Mouse (Mus musculus) heart, embryonic 14.5 days (tissue): ENCODE measurements around the gene Exo1. TPM values are rescaled to one million over a fixed set of nuclear protein-coding genes. Genes with fewer than 3 reads are reported as not detected.

Experiments
- ATAC-seq: fragments of 200-750 bp; cut with Nextera tagmentation; 2 replicates; pipeline ENCODE4 v1.8.0; 2017; ENCODE audit warnings: low read depth, moderate TSS enrichment; ENCODE audit not compliant: insufficient number of reproducible peaks, insufficient read depth, low FRiP score
- H3K27ac ChIP-seq, 2 experiments: fragments of 200-500 bp in 1 of 2; fragments of 300-500 bp in 1 of 2; sonication (generic) in 1 of 2; replicated peaks in 1 of 2; 2 replicates each; pipeline ENCODE4 v1.5.1; 2012 to 2014; ENCODE audit warnings: low read depth in 2 of 2, low read length in 2 of 2, control low read depth in 1 of 2, mild to moderate bottlenecking in 1 of 2, mixed read lengths in 1 of 2; ENCODE audit not compliant: control insufficient read depth in 1 of 2, insufficient read depth in 1 of 2
- H3K27me3 ChIP-seq: fragments of 300-500 bp; sonication (generic); 2 replicates; pipeline ENCODE4 v1.6.1; 2014; ENCODE audit warnings: mild to moderate bottlenecking, low read length, control low read depth; ENCODE audit not compliant: control insufficient read depth, insufficient read depth
- H3K36me3 ChIP-seq: fragments of 300-500 bp; sonication (generic); 2 replicates; pipeline ENCODE4 v1.6.1; 2014; ENCODE audit warnings: mild to moderate bottlenecking, control low read depth, low read length, mixed read lengths; ENCODE audit not compliant: control insufficient read depth, insufficient read depth
- H3K4me1 ChIP-seq, 2 experiments: fragments of 200-500 bp in 1 of 2; fragments of 300-500 bp in 1 of 2; sonication (generic) in 1 of 2; 2 replicates each; pipeline ENCODE4 v1.6.1; 2012 to 2014; ENCODE audit warnings: low read length in 2 of 2, control low read depth in 1 of 2, mixed read lengths in 1 of 2; ENCODE audit not compliant: control insufficient read depth in 2 of 2, insufficient read depth in 2 of 2
- H3K4me2 ChIP-seq: fragments of 300-500 bp; sonication (generic); 2 replicates; pipeline ENCODE4 v1.6.1; 2014; ENCODE audit warnings: mild to moderate bottlenecking, low read length
- H3K4me3 ChIP-seq, 2 experiments: fragments of 200-500 bp in 1 of 2; fragments of 300-500 bp in 1 of 2; sonication (generic) in 1 of 2; 2 replicates each; pipeline ENCODE4 v1.5.1; 2012 to 2014; ENCODE audit warnings: low read length in 2 of 2, mild to moderate bottlenecking in 2 of 2, control low read depth in 1 of 2, low read depth in 1 of 2, moderate library complexity in 1 of 2; ENCODE audit not compliant: control insufficient read depth in 1 of 2, insufficient read depth in 1 of 2
- H3K9ac ChIP-seq: fragments of 300-500 bp; sonication (generic); 2 replicates; pipeline ENCODE4 v1.6.1; 2014; ENCODE audit warnings: mild to moderate bottlenecking, low read length
- H3K9me3 ChIP-seq: fragments of 300-500 bp; sonication (generic); 2 replicates; pipeline ENCODE4 v1.6.1; 2016; ENCODE audit warnings: low read length, control low read depth; ENCODE audit not compliant: control insufficient read depth
- WGBS: fragments of 180-500 bp; shearing (Covaris S2); extraction: QIAGEN DNeasy Blood & Tissue Kit; methylation state at CpG from one replicate; pipeline ENCODE4 v1.1.7; 2014; 5-methylcytosine and 5-hydroxymethylcytosine counted together
- polyA plus RNA-seq: library from polyadenylated mRNA; unstranded; fragments of >200 nt; fragmentation: Nextera tagmentation; extraction: Ambion mirVana; gene quantifications from 2 replicates; pipeline ENCODE4 v1.2.1, GENCODE M21; 2014

Gene Exo1
- polyA plus RNA-seq, 1 experiment from 2014 or later, result 25.7 TPM

- Histone ChIP-seq H3K4me2 (no peak overlapping the region), H3K9ac (no peak overlapping the region), H3K4me1 (no peaks in the 10 kb centered on the region), H3K4me3 (no peak overlapping the region), H3K27ac (no peak overlapping the region), H3K36me3 (peaks cover 73% of the 10 kb centered on the region), H3K9me3 (no peaks in the 10 kb centered on the region), H3K27me3 (no peaks in the 10 kb centered on the region)
- ATAC-seq, result no peak
- 86% methylated on average over 6 of the region's 6 CpGs for WGBS
Measured at GRCm38 (mm10) chr1:175893263-175893662, 12.9 kb downstream of the Exo1 start.

- Histone ChIP-seq H3K36me3 (peaks cover 71% of the 10 kb centered on the region), H3K9me3 (no peaks in the 10 kb centered on the region), H3K9ac (no peak overlapping the region), H3K4me3 (no peak overlapping the region), H3K27me3 (no peaks in the 10 kb centered on the region), H3K27ac (no peak overlapping the region), H3K4me2 (no peak overlapping the region), H3K4me1 (no peaks in the 10 kb centered on the region)
- 90% methylated on average over 12 of the region's 12 CpGs for WGBS
- no peak for ATAC-seq
Measured at GRCm38 (mm10) chr1:175893726-175894125, 13.3 kb downstream of the Exo1 start.

- peaks cover 41% of the 10 kb centered on the region for H3K36me3 ChIP-seq
Measured at GRCm38 (mm10) chr1:175911207-175911606, 30.8 kb downstream of the Exo1 start.

GRCm38 (mm10) chr1:175912038-175912437 lies 31.7 kb downstream of the Exo1 start:
- ATAC-seq, result no peak
- H3K27me3 ChIP-seq, result no peaks in the 10 kb centered on the region
- H3K9me3 ChIP-seq, result no peaks in the 10 kb centered on the region
- no peak overlapping the region for H3K4me2 ChIP-seq
- H3K36me3 ChIP-seq, result peaks cover 32% of the 10 kb centered on the region
- WGBS, result 82% methylated on average over 3 of the region's 3 CpGs
- no peaks in the 10 kb centered on the region for H3K4me1 ChIP-seq
- no peak overlapping the region for H3K27ac ChIP-seq
- no peak overlapping the region for H3K9ac ChIP-seq
- H3K4me3 ChIP-seq, result no peak overlapping the region

More at GRCm38 (mm10) chr1:175911207-175911606, 30.8 kb downstream of the Exo1 start:
- no peaks in the 10 kb centered on the region for H3K4me1 ChIP-seq
- H3K9ac ChIP-seq, result no peak overlapping the region
- H3K4me3 ChIP-seq, result no peak overlapping the region
- no peaks in the 10 kb centered on the region for H3K9me3 ChIP-seq
- H3K4me2 ChIP-seq, result no peak overlapping the region
- no peak overlapping the region for H3K27ac ChIP-seq
- H3K27me3 ChIP-seq, result no peaks in the 10 kb centered on the region
- 93% methylated on average over 2 of the region's 2 CpGs for WGBS
- no peak for ATAC-seq

- H3K4me1 ChIP-seq, result peaks cover 0 to 4% of the 10 kb centered on the region in 2 experiments; a peak in 1 of 4 replicates
- H3K4me2 ChIP-seq, result no peak overlapping the region
- H3K27ac ChIP-seq, result no peak overlapping the region
- peaks cover 15% of the 10 kb centered on the region for H3K36me3 ChIP-seq
- H3K4me3 ChIP-seq, result no peak overlapping the region
- no peaks in the 10 kb centered on the region for H3K9me3 ChIP-seq
- no peak overlapping the region for H3K9ac ChIP-seq
- no peak for ATAC-seq
- H3K27me3 ChIP-seq, result no peaks in the 10 kb centered on the region
- 69% methylated on average over 5 of the region's 5 CpGs for WGBS
Measured at GRCm38 (mm10) chr1:175913728-175914303, 33.4 kb downstream of the Exo1 start.

GRCm38 (mm10) chr1:175920029-175920428 lies 39.6 kb downstream of the Exo1 start, which contains the start of gene Gm38100:
Gene Gm38100, plus strand, starts transcription at chr1:175920329.
- Histone ChIP-seq H3K4me2 (no peak within 1 kb of the TSS), H3K9me3 (no peaks in the 10 kb centered on the region), H3K4me3 (no peak within 1 kb of the TSS), H3K9ac (no peak within 1 kb of the TSS), H3K36me3 (no peaks in the 10 kb centered on the region), H3K4me1 (peaks cover 0 to 4% of the 10 kb centered on the region in 2 experiments; a peak in 1 of 4 replicates), H3K27me3 (no peaks in the 10 kb centered on the region), H3K27ac (no peak within 1 kb of the TSS)
- ATAC-seq, result no peak
- WGBS, result 83% methylated on average over 9 of the region's 9 CpGs

GRCm38 (mm10) chr1:175921091-175921490 lies 40.7 kb downstream of the Exo1 start:
- no peak overlapping the region for H3K9ac ChIP-seq
- no peak for ATAC-seq
- 69% methylated on average over 8 of the region's 8 CpGs for WGBS
- H3K9me3 ChIP-seq, result no peaks in the 10 kb centered on the region
- no peak overlapping the region for H3K4me3 ChIP-seq
- H3K4me2 ChIP-seq, result no peak overlapping the region
- H3K27me3 ChIP-seq, result no peaks in the 10 kb centered on the region
- H3K27ac ChIP-seq, result no peak overlapping the region
- no peaks in the 10 kb centered on the region for H3K36me3 ChIP-seq
- H3K4me1 ChIP-seq, result peaks cover 0 to 4% of the 10 kb centered on the region in 2 experiments; a peak in 1 of 4 replicates
